Mouse (Mus musculus): Measurements from ENCODE around the gene Sfrp5. TPM values are rescaled to one million over a fixed set of nuclear protein-coding genes. Genes with fewer than 3 reads are reported as not detected.

Gene Sfrp5
- polyA plus RNA-seq (2015; fragmentation: Nextera tagmentation; extraction: Ambion mirVana) = 9.2 and 14.0 TPM in 2 replicates

- Histone ChIP-seq H3K4me2 (replicated peaks) (peak within 1 kb of the TSS; percentile 64), H3K36me3 (no peaks in the 10 kb centered on the region), H3K4me3 (replicated peaks) (peak within 1 kb of the TSS; percentile 30), H3K9ac (peak within 1 kb of the TSS; percentile 13), H3K27ac (no peak within 1 kb of the TSS), H3K9me3 (no peaks in the 10 kb centered on the region), H3K4me1 (replicated peaks) (peaks cover 15% of the 10 kb centered on the region), H3K27me3 (replicated peaks) (peaks cover 55% of the 10 kb centered on the region)
- under 1% methylated on average over 59 of the region's 60 CpGs for WGBS
- peak; percentile 57 for ATAC-seq
Observed at GRCm38 (mm10) chr19:42201696-42202381, at the start of gene Sfrp5. Gene Sfrp5, minus strand, starts transcription at chr19:42202252.

GRCm38 (mm10) chr19:42249976-42250914 is 48.2 kb upstream of the Sfrp5 start:
- H3K9ac ChIP-seq = no peak overlapping the region

GRCm38 (mm10) chr19:42247519-42247918 is 45.5 kb upstream of the Sfrp5 start, which contains the start of gene Golga7b:
Gene Golga7b, plus strand, starts transcription at chr19:42247574.
- WGBS = 71% methylated on average over 3 of the region's 3 CpGs
- H3K9me3 ChIP-seq = no peaks in the 10 kb centered on the region
- no peak within 1 kb of the TSS for H3K4me3 ChIP-seq (replicated peaks)
- no peaks in the 10 kb centered on the region for H3K36me3 ChIP-seq
- no peaks in the 10 kb centered on the region for H3K27me3 ChIP-seq (replicated peaks)
- no peak within 1 kb of the TSS for H3K9ac ChIP-seq
- ATAC-seq = no peak
- H3K4me1 ChIP-seq (replicated peaks) = no peaks in the 10 kb centered on the region
- H3K4me2 ChIP-seq (replicated peaks) = no peak within 1 kb of the TSS
- no peak within 1 kb of the TSS for H3K27ac ChIP-seq

More at GRCm38 (mm10) chr19:42249976-42250914, 48.2 kb upstream of the Sfrp5 start:
- H3K27ac ChIP-seq = no peak overlapping the region
- H3K4me2 ChIP-seq (replicated peaks) = no peak overlapping the region
- H3K27me3 ChIP-seq (replicated peaks) = peaks cover 7% of the 10 kb centered on the region
- ATAC-seq = no peak
- H3K4me1 ChIP-seq (replicated peaks) = no peaks in the 10 kb centered on the region
- H3K36me3 ChIP-seq = no peaks in the 10 kb centered on the region
- no peak overlapping the region for H3K4me3 ChIP-seq (replicated peaks)
- H3K9me3 ChIP-seq = no peaks in the 10 kb centered on the region
- 60% methylated on average over 11 of the region's 11 CpGs for WGBS

- Histone ChIP-seq H3K4me2 (replicated peaks) (no peak overlapping the region), H3K9me3 (no peaks in the 10 kb centered on the region), H3K4me3 (replicated peaks) (no peak overlapping the region), H3K9ac (no peak overlapping the region), H3K4me1 (replicated peaks) (no peaks in the 10 kb centered on the region), H3K27ac (no peak overlapping the region), H3K36me3 (no peaks in the 10 kb centered on the region), H3K27me3 (replicated peaks) (no peaks in the 10 kb centered on the region)
- WGBS = 54% methylated on average over 5 of the region's 5 CpGs
- no peak for ATAC-seq
Observed at GRCm38 (mm10) chr19:42246626-42247025, 44.6 kb upstream of the Sfrp5 start.

- H3K27me3 ChIP-seq (replicated peaks) = no peaks in the 10 kb centered on the region
- H3K9me3 ChIP-seq = no peaks in the 10 kb centered on the region
- no peaks in the 10 kb centered on the region for H3K36me3 ChIP-seq
- no peaks in the 10 kb centered on the region for H3K4me1 ChIP-seq (replicated peaks)
- no peak for ATAC-seq
- H3K27ac ChIP-seq = no peak overlapping the region
- H3K9ac ChIP-seq = no peak overlapping the region
- 27% methylated on average over 3 of the region's 3 CpGs for WGBS
- H3K4me3 ChIP-seq (replicated peaks) = no peak overlapping the region
- no peak overlapping the region for H3K4me2 ChIP-seq (replicated peaks)
Observed at GRCm38 (mm10) chr19:42243401-42243800, 41.3 kb upstream of the Sfrp5 start.

- 48% methylated on average over 8 of the region's 8 CpGs for WGBS
- ATAC-seq = no peak
Observed at GRCm38 (mm10) chr19:42240881-42241280, 38.8 kb upstream of the Sfrp5 start.

GRCm38 (mm10) chr19:42238341-42238715 is 36.3 kb upstream of the Sfrp5 start:
- no peak for ATAC-seq
- no peak overlapping the region for H3K9ac ChIP-seq
- H3K27ac ChIP-seq = no peak overlapping the region
- WGBS = 64% methylated on average over 7 of the region's 7 CpGs
- H3K27me3 ChIP-seq (replicated peaks) = no peaks in the 10 kb centered on the region
- H3K9me3 ChIP-seq = no peaks in the 10 kb centered on the region
- H3K36me3 ChIP-seq = no peaks in the 10 kb centered on the region
- no peak overlapping the region for H3K4me2 ChIP-seq (replicated peaks)
- no peaks in the 10 kb centered on the region for H3K4me1 ChIP-seq (replicated peaks)
- H3K4me3 ChIP-seq (replicated peaks) = no peak overlapping the region

More at GRCm38 (mm10) chr19:42240881-42241280, 38.8 kb upstream of the Sfrp5 start:
- Histone ChIP-seq H3K9ac (no peak overlapping the region), H3K9me3 (no peaks in the 10 kb centered on the region), H3K27me3 (replicated peaks) (no peaks in the 10 kb centered on the region), H3K4me1 (replicated peaks) (no peaks in the 10 kb centered on the region), H3K4me3 (replicated peaks) (no peak overlapping the region), H3K36me3 (no peaks in the 10 kb centered on the region), H3K27ac (no peak overlapping the region), H3K4me2 (replicated peaks) (no peak overlapping the region)

- 31% methylated on average over 4 of the region's 4 CpGs for WGBS
Observed at GRCm38 (mm10) chr19:42237602-42238340, 35.7 kb upstream of the Sfrp5 start.

GRCm38 (mm10) chr19:42230986-42231385 is 28.9 kb upstream of the Sfrp5 start:
- Histone ChIP-seq H3K4me1 (replicated peaks) (peaks cover 3% of the 10 kb centered on the region; the same call in 1 of the 2 replicates), H3K27me3 (replicated peaks) (no peaks in the 10 kb centered on the region), H3K9me3 (no peaks in the 10 kb centered on the region), H3K4me3 (replicated peaks) (no peak overlapping the region), H3K4me2 (replicated peaks) (no peak overlapping the region), H3K9ac (no peak overlapping the region), H3K27ac (no peak overlapping the region), H3K36me3 (no peaks in the 10 kb centered on the region)
- 79% methylated on average over 13 of the region's 13 CpGs for WGBS
- ATAC-seq = no peak

More at GRCm38 (mm10) chr19:42237602-42238340, 35.7 kb upstream of the Sfrp5 start:
- no peak overlapping the region for H3K9ac ChIP-seq
- H3K4me1 ChIP-seq (replicated peaks) = no peaks in the 10 kb centered on the region
- H3K9me3 ChIP-seq = no peaks in the 10 kb centered on the region
- H3K27ac ChIP-seq = no peak overlapping the region
- no peaks in the 10 kb centered on the region for H3K27me3 ChIP-seq (replicated peaks)
- no peak for ATAC-seq
- no peaks in the 10 kb centered on the region for H3K36me3 ChIP-seq
- no peak overlapping the region for H3K4me3 ChIP-seq (replicated peaks)
- no peak overlapping the region for H3K4me2 ChIP-seq (replicated peaks)

- 67% methylated on average over 5 of the region's 5 CpGs for WGBS
- H3K36me3 ChIP-seq = no peaks in the 10 kb centered on the region
- H3K4me3 ChIP-seq (replicated peaks) = no peak overlapping the region
- no peaks in the 10 kb centered on the region for H3K27me3 ChIP-seq (replicated peaks)
- ATAC-seq = no peak
- H3K27ac ChIP-seq = no peak overlapping the region
- H3K9me3 ChIP-seq = no peaks in the 10 kb centered on the region
- peaks cover 3% of the 10 kb centered on the region; the same call in 1 of the 2 replicates for H3K4me1 ChIP-seq (replicated peaks)
- H3K9ac ChIP-seq = no peak overlapping the region
- no peak overlapping the region for H3K4me2 ChIP-seq (replicated peaks)
Observed at GRCm38 (mm10) chr19:42230288-42230568, 28.2 kb upstream of the Sfrp5 start.

GRCm38 (mm10) chr19:42229499-42230287 is 27.6 kb upstream of the Sfrp5 start:
- H3K27me3 ChIP-seq (replicated peaks) = no peaks in the 10 kb centered on the region
- no peak overlapping the region for H3K27ac ChIP-seq
- H3K4me2 ChIP-seq (replicated peaks) = no peak overlapping the region
- no peak overlapping the region for H3K9ac ChIP-seq
- H3K4me1 ChIP-seq (replicated peaks) = peaks cover 3% of the 10 kb centered on the region; the same call in 1 of the 2 replicates
- no peaks in the 10 kb centered on the region for H3K36me3 ChIP-seq
- 77% methylated on average over 17 of the region's 17 CpGs for WGBS
- no peak overlapping the region for H3K4me3 ChIP-seq (replicated peaks)
- no peak for ATAC-seq
- H3K9me3 ChIP-seq = no peaks in the 10 kb centered on the region
